ENCODE assay signal across 7 mouse cellular contexts in genomic region chr19:21652285-21653171, GRCm38 (mm10). TPM values are rescaled to one million over a fixed set of nuclear protein-coding genes. Genes with fewer than 3 reads are reported as not detected.
DNase-seq lines count a peak whose midpoint lies in the region; ATAC-seq and TF ChIP-seq lines count a peak whose summit lies in the region.

1110059E24Rik (minus strand) TSS chr19:21652976.

- WGBS in embryonic facial prominence, embryonic 10.5 days, result 5% methylated on average over 52 of the region's 52 CpGs
- WGBS in intestine, postnatal 0 days, result 7% methylated on average over 52 of the region's 52 CpGs
- 5% methylated on average over 52 of the region's 52 CpGs for WGBS in midbrain, embryonic 12.5 days
- WGBS in small intestine, adult 2 months, result 4% methylated on average over 52 of the region's 52 CpGs

- no peaks in the 10 kb centered on the region for H3K9me3 ChIP-seq in embryonic facial prominence, embryonic 10.5 days
- no peaks in the 10 kb centered on the region for H3K9me3 ChIP-seq in intestine, postnatal 0 days (ENCODE audit: control insufficient read depth)
- H3K9me3 ChIP-seq in midbrain, embryonic 12.5 days, result no peaks in the 10 kb centered on the region

- H3K27me3 ChIP-seq in embryonic facial prominence, embryonic 10.5 days (replicated peaks; ENCODE audit: low read depth, poor library complexity, severe bottlenecking), result no peaks in the 10 kb centered on the region
- H3K27me3 ChIP-seq in intestine, postnatal 0 days (replicated peaks; ENCODE audit: control insufficient read depth, insufficient read depth, low read length), result no peaks in the 10 kb centered on the region
- H3K27me3 ChIP-seq in midbrain, embryonic 12.5 days, result no peaks in the 10 kb centered on the region
- no peaks in the 10 kb centered on the region for H3K27me3 ChIP-seq in small intestine, adult 2 months (ENCODE audit: control insufficient read depth, insufficient read depth, low read length)

- peak; percentile 99 for ATAC-seq in intestine, postnatal 0 days
- peak; percentile 99 for ATAC-seq in midbrain, embryonic 12.5 days (ENCODE audit: low FRiP score, low read depth)

- DNase-seq in adrenal gland, postnatal 10 days, result peak; percentile 98
- DNase-seq in embryonic facial prominence, embryonic 10.5 days (ENCODE audit: low spot score), result peak; percentile 98
- DNase-seq in gonadal fat pad, adult 2 months (ENCODE audit: low read depth), result peak; percentile 79
- DNase-seq in left cerebral cortex, postnatal 4 days, result peak; percentile 97

- peaks cover 7% of the 10 kb centered on the region; the same call in 1 of the 2 replicates for H3K36me3 ChIP-seq in embryonic facial prominence, embryonic 10.5 days (replicated peaks)
- H3K36me3 ChIP-seq in intestine, postnatal 0 days (ENCODE audit: control insufficient read depth, insufficient read depth), result no peaks in the 10 kb centered on the region
- H3K36me3 ChIP-seq in midbrain, embryonic 12.5 days, result no peaks in the 10 kb centered on the region
- no peaks in the 10 kb centered on the region for H3K36me3 ChIP-seq in small intestine, adult 2 months (ENCODE audit: control insufficient read depth, insufficient read depth, low read length)

- peak within 1 kb of the TSS; percentile 94 for H3K4me3 ChIP-seq in embryonic facial prominence, embryonic 10.5 days
- peak within 1 kb of the TSS; percentile 94 for H3K4me3 ChIP-seq in intestine, postnatal 0 days (ENCODE audit: low read depth, low read length)
- H3K4me3 ChIP-seq in midbrain, embryonic 12.5 days, result peak within 1 kb of the TSS; percentile 89
- peak within 1 kb of the TSS; percentile 100 for H3K4me3 ChIP-seq in small intestine, adult 2 months (ENCODE audit: low read depth, low read length)

- peaks cover 33% of the 10 kb centered on the region for H3K4me1 ChIP-seq in embryonic facial prominence, embryonic 10.5 days
- peaks cover under 1% of the 10 kb centered on the region; the same call in 1 of the 2 replicates for H3K4me1 ChIP-seq in intestine, postnatal 0 days (replicated peaks; ENCODE audit: control insufficient read depth, insufficient read depth, low read length)
- peaks cover 26% of the 10 kb centered on the region for H3K4me1 ChIP-seq in midbrain, embryonic 12.5 days
- peaks cover 4% of the 10 kb centered on the region; the same call in 1 of the 2 replicates for H3K4me1 ChIP-seq in small intestine, adult 2 months (ENCODE audit: control insufficient read depth, insufficient read depth, insufficient read length, low read length)

- intact Hi-C loops in left cerebral cortex, postnatal 4 days (cut with DNase I), result loop anchor here (5.0 kb wide), 1 partner anchor 80 kb away; no protein-coding TSS in a partner anchor

- H3K4me2 ChIP-seq in intestine, postnatal 0 days (replicated peaks; ENCODE audit: low read depth), result peak within 1 kb of the TSS; percentile 74
- H3K4me2 ChIP-seq in midbrain, embryonic 12.5 days (replicated peaks), result peak within 1 kb of the TSS; percentile 78

- no peak; the same call in 1 of the 2 replicates for TF ChIP-seq POLR2A in small intestine, adult 2 months (IDR thresholded peaks at IDR 0.05; ENCODE audit: low read depth, low read length)

- TF ChIP-seq CTCF in intestine, postnatal 0 days (IDR thresholded peaks at IDR 0.05; ENCODE audit: low read depth), result no peak
- no peak for TF ChIP-seq CTCF in small intestine, adult 2 months (IDR thresholded peaks at IDR 0.05; ENCODE audit: extremely low read depth, insufficient read length, insufficient replicate concordance, low read depth, low read length)

- H3K27ac ChIP-seq in embryonic facial prominence, embryonic 10.5 days (replicated peaks), result peak within 1 kb of the TSS; percentile 97
- H3K27ac ChIP-seq in intestine, postnatal 0 days (ENCODE audit: low read depth, low read length), result peak within 1 kb of the TSS; percentile 98
- peak within 1 kb of the TSS; percentile 99 for H3K27ac ChIP-seq in midbrain, embryonic 12.5 days (replicated peaks)
- peak within 1 kb of the TSS; percentile 90 for H3K27ac ChIP-seq in small intestine, adult 2 months (ENCODE audit: insufficient read depth, low read depth, low read length)

- peak within 1 kb of the TSS; percentile 93 for H3K9ac ChIP-seq in intestine, postnatal 0 days (ENCODE audit: low read depth, low read length)
- peak within 1 kb of the TSS; percentile 97 for H3K9ac ChIP-seq in midbrain, embryonic 12.5 days (replicated peaks)

RNA-seq across cellular contexts. Expression of gene 1110059E24Rik, which starts in this region (rescaled TPM):
- 10 to 100 TPM; 31.6 to 36.4 TPM for total RNA-seq in adrenal gland, postnatal 10 days (2021)
- polyA plus RNA-seq in embryonic facial prominence, embryonic 10.5 days (2016; fragmentation: Nextera tagmentation; extraction: Ambion mirVana), result 69.2 and 71.5 TPM in 2 replicates
- 5.9 and 7.9 TPM in 2 replicates for polyA plus RNA-seq in gonadal fat pad, adult 2 months (2012; rRNA removed)
- polyA plus RNA-seq in intestine, postnatal 0 days (2015; fragmentation: Nextera tagmentation; extraction: Ambion mirVana), result 45.9 and 46.5 TPM in 2 replicates
- 10 to 100 TPM; 24.1 to 28.9 TPM for total RNA-seq in left cerebral cortex, postnatal 4 days (2021)
- polyA plus RNA-seq in midbrain, embryonic 12.5 days (2016; fragmentation: Nextera tagmentation; extraction: Ambion mirVana), result 55.1 and 62.8 TPM in 2 replicates
- polyA plus RNA-seq in small intestine, adult 2 months (2012; rRNA removed), result 0.48 and 0.86 TPM in 2 replicates

Comparison
In these comparisons a context has a peak if more than half of its experiments do, and no peak if none do; other contexts are left out.
1. Peak in every context shown above with its lines: DNase-seq, ATAC-seq, H3K4me3 ChIP-seq and H3K27ac ChIP-seq.